Mouse (Mus musculus) MEL (cell line): ENCODE measurements around the gene AI854703. TPM values are rescaled to one million over a fixed set of nuclear protein-coding genes. Genes with fewer than 3 reads are reported as not detected.

ENCODE experiments used
- DNase-seq: peaks from one replicate; pipeline ENCODE4 v3.0.0; 2011; ENCODE audit warnings: low read depth, low spot score
- H3K27ac ChIP-seq: 2 replicates; pipeline ENCODE4 v1.5.1; 2012; ENCODE audit warnings: low read depth, mild to moderate bottlenecking, control low read depth, low read length, moderate library complexity; ENCODE audit not compliant: control insufficient read depth
- H3K27me3 ChIP-seq, 2 experiments: fragments of 150-350 bp in 1 of 2; sonication (generic) in 1 of 2; 2 replicates each; pipeline ENCODE4 v1.6.1; 2012; ENCODE audit warnings: low read length in 2 of 2, mild to moderate bottlenecking in 2 of 2, improper control_type of control experiment in 1 of 2, moderate library complexity in 1 of 2; ENCODE audit not compliant: insufficient read depth in 2 of 2, control insufficient read depth in 1 of 2
- H3K36me3 ChIP-seq, 2 experiments: 2 replicates each; pipeline ENCODE4 v1.6.1; 2012 to 2014; ENCODE audit warnings: low read length in 2 of 2, improper control_type of control experiment in 1 of 2, inconsistent platforms in 1 of 2, mild to moderate bottlenecking in 1 of 2; ENCODE audit not compliant: insufficient read depth in 2 of 2, control insufficient read depth in 1 of 2
- H3K4me1 ChIP-seq, 2 experiments: fragments of 150-350 bp in 1 of 2; sonication (generic) in 1 of 2; 2 replicates each; pipeline ENCODE4 v1.6.1; 2012; ENCODE audit warnings: low read length in 2 of 2, improper control_type of control experiment in 1 of 2, mild to moderate bottlenecking in 1 of 2; ENCODE audit not compliant: insufficient read depth in 2 of 2, control insufficient read depth in 1 of 2
- H3K4me3 ChIP-seq, 2 experiments: fragments of 150-350 bp in 1 of 2; sonication (generic) in 1 of 2; 2 replicates each; pipeline ENCODE4 v1.5.1; 2012; ENCODE audit warnings: low read depth in 2 of 2, low read length in 2 of 2, mild to moderate bottlenecking in 2 of 2, moderate library complexity in 2 of 2, control low read depth in 1 of 2, improper control_type of control experiment in 1 of 2; ENCODE audit not compliant: control insufficient read depth in 1 of 2, insufficient read depth in 1 of 2
- H3K79me2 ChIP-seq: 2 replicates; pipeline ENCODE4 v1.6.1; 2012; ENCODE audit warnings: mild to moderate bottlenecking, low read length, moderate library complexity; ENCODE audit not compliant: control insufficient read depth, poor library complexity, insufficient read depth
- H3K9ac ChIP-seq: 2 replicates; pipeline ENCODE4 v1.6.1; 2012; ENCODE audit warnings: low read depth, mild to moderate bottlenecking, control low read depth, low read length, moderate library complexity; ENCODE audit not compliant: control insufficient read depth, poor library complexity, severe bottlenecking
- H3K9me3 ChIP-seq: fragments of 150-350 bp; sonication (generic); replicated peaks from 2 replicates; pipeline ENCODE4 v1.6.1; 2012; ENCODE audit warnings: mild to moderate bottlenecking, low read length, improper control_type of control experiment, moderate library complexity; ENCODE audit not compliant: insufficient read depth
- CHD1 ChIP-seq: IDR thresholded peaks from 2 replicates; pipeline ENCODE4 v1.6.1; 2012; ENCODE audit warnings: low read depth, mild to moderate bottlenecking, inconsistent platforms, low read length, improper control_type of control experiment
- CHD2 ChIP-seq: IDR thresholded peaks from 2 replicates; pipeline ENCODE4 v1.6.1; 2011; ENCODE audit warnings: low read length, improper control_type of control experiment
- CTCF ChIP-seq, 3 experiments: IDR thresholded peaks in 2 of 3; conservative IDR thresholded peaks in 1 of 3; 2 replicates each; pipeline ENCODE4 v1.5.1; 2011 to 2012; ENCODE audit warnings: low read length in 3 of 3, low read depth in 2 of 3, mild to moderate bottlenecking in 2 of 3, improper control_type of control experiment in 1 of 3, inconsistent platforms in 1 of 3, mixed read lengths in 1 of 3, moderate library complexity in 1 of 3; ENCODE audit not compliant: control insufficient read depth in 1 of 3, insufficient read depth in 1 of 3, poor library complexity in 1 of 3, severe bottlenecking in 1 of 3
- E2F4 ChIP-seq: IDR thresholded peaks from 2 replicates; pipeline ENCODE4 v1.6.1; 2011; ENCODE audit warnings: low read depth, low read length, improper control_type of control experiment, borderline replicate concordance
- EP300 ChIP-seq, 2 experiments: IDR thresholded peaks; 2 replicates each; pipeline ENCODE4 v1.6.1; 2011; ENCODE audit warnings: improper control_type of control experiment in 2 of 2, low read length in 2 of 2, low read depth in 1 of 2, mild to moderate bottlenecking in 1 of 2
- HCFC1 ChIP-seq: IDR thresholded peaks from 2 replicates; pipeline ENCODE4 v1.6.1; 2012; ENCODE audit warnings: low read depth, mild to moderate bottlenecking, inconsistent platforms, low read length, improper control_type of control experiment, moderate library complexity
- JUND ChIP-seq: IDR thresholded peaks from 2 replicates; pipeline ENCODE4 v1.6.1; 2011; ENCODE audit warnings: low read depth, mild to moderate bottlenecking, improper control_type of control experiment, low read length
- MAFK ChIP-seq: IDR thresholded peaks from 2 replicates; pipeline ENCODE4 v1.6.1; 2011; ENCODE audit warnings: low read depth, mild to moderate bottlenecking, low read length, improper control_type of control experiment, borderline replicate concordance
- MAZ ChIP-seq: IDR thresholded peaks from 2 replicates; pipeline ENCODE4 v1.6.1; 2012; ENCODE audit warnings: low read depth, mild to moderate bottlenecking, inconsistent platforms, low read length, improper control_type of control experiment
- MEF2A ChIP-seq: IDR thresholded peaks from 2 replicates; pipeline ENCODE4 v1.6.1; 2014; ENCODE audit warnings: low read depth, mild to moderate bottlenecking, inconsistent platforms, low read length, improper control_type of control experiment; ENCODE audit not compliant: poor library complexity, insufficient replicate concordance, severe bottlenecking; ENCODE audit errors: extremely low read depth
- MXI1 ChIP-seq: IDR thresholded peaks from 2 replicates; pipeline ENCODE4 v1.6.1; 2011; ENCODE audit warnings: mild to moderate bottlenecking, low read depth, low read length, improper control_type of control experiment
- NELFE ChIP-seq: IDR thresholded peaks from 2 replicates; pipeline ENCODE4 v1.6.1; 2011; ENCODE audit warnings: low read depth, low read length, improper control_type of control experiment
- NRF1 ChIP-seq: IDR thresholded peaks from 2 replicates; pipeline ENCODE4 v1.6.1; 2014; ENCODE audit warnings: low read depth, mild to moderate bottlenecking, inconsistent platforms, low read length, improper control_type of control experiment, moderate library complexity; ENCODE audit not compliant: poor library complexity, insufficient read depth, severe bottlenecking
- RAD21 ChIP-seq: IDR thresholded peaks from 2 replicates; pipeline ENCODE4 v1.6.1; 2011; ENCODE audit warnings: mild to moderate bottlenecking, low read depth, low read length, improper control_type of control experiment
- SMC3 ChIP-seq: IDR thresholded peaks from 2 replicates; pipeline ENCODE4 v1.6.1; 2011; ENCODE audit warnings: low read depth, low read length, improper control_type of control experiment
- TCF12 ChIP-seq: IDR thresholded peaks from 2 replicates; pipeline ENCODE4 v1.6.1; 2014; ENCODE audit warnings: low read depth, mild to moderate bottlenecking, inconsistent platforms, low read length, improper control_type of control experiment, moderate library complexity
- USF1 ChIP-seq: IDR thresholded peaks from 2 replicates; pipeline ENCODE4 v1.6.1; 2014; ENCODE audit warnings: low read depth, mild to moderate bottlenecking, inconsistent platforms, low read length, improper control_type of control experiment, moderate library complexity
- ZC3H11A ChIP-seq: IDR thresholded peaks from 2 replicates; pipeline ENCODE4 v1.6.1; 2012; ENCODE audit warnings: low read depth, mild to moderate bottlenecking, inconsistent platforms, low read length, improper control_type of control experiment
- ZKSCAN1 ChIP-seq: IDR thresholded peaks from 2 replicates; pipeline ENCODE4 v1.6.1; 2012; ENCODE audit warnings: low read depth, mild to moderate bottlenecking, inconsistent platforms, low read length, improper control_type of control experiment, moderate library complexity
- ZMIZ1 ChIP-seq: IDR thresholded peaks from 2 replicates; pipeline ENCODE4 v1.6.1; 2012; ENCODE audit warnings: low read depth, mild to moderate bottlenecking, inconsistent platforms, low read length, improper control_type of control experiment, moderate library complexity
- ZNF384 ChIP-seq: IDR thresholded peaks from 2 replicates; pipeline ENCODE4 v1.6.1; 2012; ENCODE audit warnings: low read depth, mild to moderate bottlenecking, inconsistent platforms, low read length, improper control_type of control experiment
- polyA plus RNA-seq, 2 experiments: library from polyadenylated mRNA; stranded (reverse) in 1 of 2; unstranded in 1 of 2; fragments of >175 nt in 1 of 2; fragments of >200 nt in 1 of 2; gene quantifications; 2 replicates each; pipeline versions ENCODE4 v1.2.1 to v1.2.4; 2012; ENCODE audit warnings: low replicate concordance in 2 of 2, low read depth in 1 of 2; ENCODE audit not compliant: insufficient read length in 2 of 2, insufficient read depth in 1 of 2, missing spikeins in 1 of 2
- total RNA-seq: library from RNA; depleted of rRNA; stranded (reverse); fragments of 300-350 nt; gene quantifications from 2 replicates; pipeline ENCODE4 v1.2.3, GENCODE M21; 2012

The AI854703 gene
- total and polyA plus RNA-seq, 3 experiments = not detected

- Histone ChIP-seq H3K27me3 (no peaks in the 10 kb centered on the region), H3K27ac (no peak overlapping the region), H3K9ac (no peak overlapping the region), H3K4me3 (no peak overlapping the region), H3K4me1 (no peaks in the 10 kb centered on the region), H3K79me2 (no peaks in the 10 kb centered on the region), H3K36me3 (no peaks in the 10 kb centered on the region), H3K9me3 (no peaks in the 10 kb centered on the region)
- no peak for DNase-seq
- TF ChIP-seq CHD2 (no peak), EP300 (IDR thresholded peaks at IDR 0.05; ENCODE audit: low read depth in 1 of 2, low read length in 2 of 2) (no peak), MAZ (no peak), MXI1 (no peak), NELFE (no peak), CHD1 (no peak), HCFC1 (no peak), USF1 (no peak), MEF2A (no peak), NRF1 (no peak), SMC3 (no peak), RAD21 (no peak), JUND (no peak), TCF12 (no peak), ZKSCAN1 (no peak), E2F4 (no peak), MAFK (no peak), ZMIZ1 (no peak)
These were observed 38.2 kb downstream of the AI854703 start for GRCm38 (mm10) chr6:48664750-48665149.

- H3K9me3 ChIP-seq = no peaks in the 10 kb centered on the region
- no peak for DNase-seq
- H3K36me3 ChIP-seq = no peaks in the 10 kb centered on the region
- no peaks in the 10 kb centered on the region for H3K79me2 ChIP-seq
- H3K9ac ChIP-seq = no peak overlapping the region
- H3K27ac ChIP-seq = no peak overlapping the region
- no peak overlapping the region for H3K4me3 ChIP-seq
- H3K27me3 ChIP-seq = no peaks in the 10 kb centered on the region
- no peak for TF ChIP-seq EP300 (IDR thresholded peaks at IDR 0.05; ENCODE audit: low read depth in 1 of 2, low read length in 2 of 2)
- no peak for TF ChIP-seq MXI1
- no peak for TF ChIP-seq CTCF (IDR thresholded peaks at IDR 0.05 in 2 of 3, conservative IDR thresholded peaks at IDR 0.05 in 1 of 3; ENCODE audit: control insufficient read depth in 1 of 3, insufficient read depth in 1 of 3, low read depth in 2 of 3, low read length in 3 of 3, poor library complexity in 1 of 3, severe bottlenecking in 1 of 3)
- TF ChIP-seq NRF1 = no peak
- no peak for TF ChIP-seq MEF2A
- TF ChIP-seq ZKSCAN1 = no peak
- no peak for TF ChIP-seq ZC3H11A
- TF ChIP-seq JUND = no peak
- no peak for TF ChIP-seq ZNF384
- TF ChIP-seq CHD1 = no peak
- TF ChIP-seq, all 39 proteins: peak for 0
- no peaks in the 10 kb centered on the region for H3K4me1 ChIP-seq
These were observed 38.9 kb downstream of the AI854703 start for GRCm38 (mm10) chr6:48665471-48665870.
